Mouse (Mus musculus): ENCODE measurements around the gene Gpr34. TPM values are rescaled to one million over a fixed set of nuclear protein-coding genes. Genes with fewer than 3 reads are reported as not detected.

Gene Gpr34
- total and polyA plus RNA-seq, 3 experiments, result 0.38 to 0.60 TPM; not detected in 1

- no peaks in the 10 kb centered on the region for H3K27me3 ChIP-seq (ENCODE audit: insufficient read depth, low read length)
- DNase-seq (ENCODE audit: low spot score), result no peak
- TF ChIP-seq POLR2AphosphoS5 (IDR thresholded peaks at IDR 0.05; ENCODE audit: insufficient replicate concordance, low read depth, low read length) (no peak), GATA1 (IDR thresholded peaks at IDR 0.05; ENCODE audit: borderline replicate concordance, low read length) (no peak), CTCF (IDR thresholded peaks at IDR 0.05; ENCODE audit: low read depth, low read length) (no peak), GATA2 (IDR thresholded peaks at IDR 0.05; ENCODE audit: borderline replicate concordance, low read depth, low read length) (no peak), TAL1 (conservative IDR thresholded peaks at IDR 0.05; ENCODE audit: low read depth, low read length) (no peak)
- ATAC-seq (ENCODE audit: extremely low read depth, insufficient number of reproducible peaks, low FRiP score, poor library complexity, severe bottlenecking), result no peak
- no peaks in the 10 kb centered on the region for H3K36me3 ChIP-seq (replicated peaks)
- peaks cover 50% of the 10 kb centered on the region for H3K4me1 ChIP-seq (ENCODE audit: insufficient read depth, low read depth, low read length)
- no peaks in the 10 kb centered on the region for H3K9me3 ChIP-seq (replicated peaks)
- H3K4me3 ChIP-seq (ENCODE audit: low read depth, low read length), result no peak overlapping the region
Observed at GRCm38 (mm10) chrX:13659201-13659890, 27.5 kb downstream of the Gpr34 start.

DNA sequence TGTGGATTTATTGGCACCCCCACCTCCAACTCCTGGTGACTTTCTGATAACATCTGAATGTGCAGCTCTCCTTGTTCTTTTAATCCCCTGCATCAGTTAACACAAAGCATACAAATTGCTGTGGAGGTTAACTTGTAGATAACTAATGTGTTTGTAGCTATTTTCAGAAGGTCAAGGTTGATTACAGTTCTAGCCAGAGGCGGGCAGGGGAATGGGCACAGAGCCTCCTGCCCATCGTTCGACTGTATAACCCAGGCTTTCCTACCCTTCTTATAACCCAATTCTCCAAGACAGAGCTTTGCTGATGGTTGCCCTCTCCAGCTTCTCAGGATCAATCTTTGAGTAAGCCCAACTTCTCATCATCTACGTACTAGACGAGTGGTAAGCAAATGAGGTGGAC, 29.2 kb downstream of the Gpr34 start, which contains the start of gene Gpr82:
Gene Gpr82, plus strand, starts transcription at position 301 of the 400 bp plus-strand sequence.
- Histone ChIP-seq H3K27me3 (ENCODE audit: insufficient read depth, low read length) (no peaks in the 10 kb centered on the region), H3K36me3 (replicated peaks) (no peaks in the 10 kb centered on the region), H3K4me3 (ENCODE audit: low read depth, low read length) (no peak within 1 kb of the TSS), H3K4me1 (ENCODE audit: insufficient read depth, low read depth, low read length) (peaks cover 34% of the 10 kb centered on the region), H3K9me3 (replicated peaks) (no peaks in the 10 kb centered on the region)
- TF ChIP-seq POLR2AphosphoS5 (IDR thresholded peaks at IDR 0.05; ENCODE audit: insufficient replicate concordance, low read depth, low read length) (no peak), TAL1 (conservative IDR thresholded peaks at IDR 0.05; ENCODE audit: low read depth, low read length) (no peak), GATA2 (IDR thresholded peaks at IDR 0.05; ENCODE audit: borderline replicate concordance, low read depth, low read length) (no peak), GATA1 (IDR thresholded peaks at IDR 0.05; ENCODE audit: borderline replicate concordance, low read length) (no peak), CTCF (IDR thresholded peaks at IDR 0.05; ENCODE audit: low read depth, low read length) (no peak)
- ATAC-seq (ENCODE audit: extremely low read depth, insufficient number of reproducible peaks, low FRiP score, poor library complexity, severe bottlenecking) (no peak), DNase-seq (ENCODE audit: low spot score) (no peak)

DNA sequence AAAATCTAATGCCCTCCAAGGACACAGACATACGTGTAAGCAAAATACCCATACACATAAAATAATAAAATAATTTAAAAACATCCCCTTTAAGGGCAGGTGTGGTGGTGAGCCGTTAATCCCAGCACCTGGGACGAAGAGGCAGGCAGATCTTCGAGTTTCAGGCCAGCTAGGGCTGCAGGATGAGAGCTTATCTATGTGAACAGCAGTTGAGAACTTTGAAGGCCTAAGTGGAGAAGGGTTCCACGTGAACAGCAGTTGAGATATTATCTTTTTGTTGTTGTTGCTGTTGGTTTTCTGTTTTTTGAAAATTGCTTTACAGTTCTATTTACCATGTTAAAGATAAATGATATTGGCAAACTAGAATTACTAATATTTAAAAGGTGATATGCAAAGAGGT, 37.0 kb downstream of the Gpr34 start:
- Histone ChIP-seq H3K4me3 (ENCODE audit: low read depth, low read length) (no peak overlapping the region), H3K27me3 (ENCODE audit: insufficient read depth, low read length) (no peaks in the 10 kb centered on the region), H3K36me3 (replicated peaks) (no peaks in the 10 kb centered on the region), H3K9me3 (replicated peaks) (no peaks in the 10 kb centered on the region), H3K4me1 (ENCODE audit: insufficient read depth, low read depth, low read length) (peaks cover 17% of the 10 kb centered on the region)
- peak; percentile 70 for TF ChIP-seq TAL1 (conservative IDR thresholded peaks at IDR 0.05; ENCODE audit: low read depth, low read length)
- TF ChIP-seq CTCF (IDR thresholded peaks at IDR 0.05; ENCODE audit: low read depth, low read length), result no peak
- TF ChIP-seq POLR2AphosphoS5 (IDR thresholded peaks at IDR 0.05; ENCODE audit: insufficient replicate concordance, low read depth, low read length), result no peak
- TF ChIP-seq GATA2 (IDR thresholded peaks at IDR 0.05; ENCODE audit: borderline replicate concordance, low read depth, low read length), result no peak
- no peak for TF ChIP-seq GATA1 (IDR thresholded peaks at IDR 0.05; ENCODE audit: borderline replicate concordance, low read length)
- ATAC-seq (ENCODE audit: extremely low read depth, insufficient number of reproducible peaks, low FRiP score, poor library complexity, severe bottlenecking) (peak; percentile 95), DNase-seq (ENCODE audit: low spot score) (no peak)

DNA sequence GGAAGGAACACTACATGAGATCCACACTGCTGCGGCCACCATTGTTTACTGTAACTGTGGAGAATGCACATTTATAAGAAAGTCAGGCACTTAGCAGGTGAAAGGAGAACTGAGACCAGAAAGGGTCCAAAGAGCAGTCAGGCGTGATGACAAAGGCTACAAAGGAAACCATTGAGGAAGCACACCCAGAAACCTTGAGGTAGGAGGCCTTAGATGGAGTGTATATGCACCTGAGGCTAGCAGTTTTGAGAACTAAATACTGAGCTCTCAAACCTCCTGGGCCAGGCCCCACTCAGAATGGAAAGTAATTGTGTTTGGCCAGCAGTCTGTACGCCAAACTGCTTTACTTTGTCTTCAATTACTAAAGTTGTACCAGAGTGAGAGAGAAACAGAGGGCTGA, 38.5 kb downstream of the Gpr34 start:
- Histone ChIP-seq H3K4me1 (ENCODE audit: insufficient read depth, low read depth, low read length) (peaks cover 17% of the 10 kb centered on the region), H3K36me3 (replicated peaks) (no peaks in the 10 kb centered on the region), H3K27me3 (ENCODE audit: insufficient read depth, low read length) (no peaks in the 10 kb centered on the region), H3K9me3 (replicated peaks) (no peaks in the 10 kb centered on the region), H3K4me3 (ENCODE audit: low read depth, low read length) (no peak overlapping the region)
- DNase-seq (ENCODE audit: low spot score) (no peak), ATAC-seq (ENCODE audit: extremely low read depth, insufficient number of reproducible peaks, low FRiP score, poor library complexity, severe bottlenecking) (no peak)
- TF ChIP-seq POLR2AphosphoS5 (IDR thresholded peaks at IDR 0.05; ENCODE audit: insufficient replicate concordance, low read depth, low read length), result no peak
- no peak for TF ChIP-seq GATA1 (IDR thresholded peaks at IDR 0.05; ENCODE audit: borderline replicate concordance, low read length)
- no peak for TF ChIP-seq GATA2 (IDR thresholded peaks at IDR 0.05; ENCODE audit: borderline replicate concordance, low read depth, low read length)
- no peak for TF ChIP-seq CTCF (IDR thresholded peaks at IDR 0.05; ENCODE audit: low read depth, low read length)

- no peaks in the 10 kb centered on the region for H3K9me3 ChIP-seq (replicated peaks)
- H3K4me3 ChIP-seq (ENCODE audit: low read depth, low read length), result no peak overlapping the region
- H3K4me1 ChIP-seq (ENCODE audit: insufficient read depth, low read depth, low read length), result peaks cover 12% of the 10 kb centered on the region
- H3K36me3 ChIP-seq (replicated peaks), result no peaks in the 10 kb centered on the region
- H3K27me3 ChIP-seq (ENCODE audit: insufficient read depth, low read length), result no peaks in the 10 kb centered on the region
- ATAC-seq (ENCODE audit: extremely low read depth, insufficient number of reproducible peaks, low FRiP score, poor library complexity, severe bottlenecking) (no peak), DNase-seq (ENCODE audit: low spot score) (no peak)
- no peak for TF ChIP-seq POLR2AphosphoS5 (IDR thresholded peaks at IDR 0.05; ENCODE audit: insufficient replicate concordance, low read depth, low read length)
- TF ChIP-seq GATA2 (IDR thresholded peaks at IDR 0.05; ENCODE audit: borderline replicate concordance, low read depth, low read length), result no peak
Observed at GRCm38 (mm10) chrX:13673001-13673400, 41.1 kb downstream of the Gpr34 start.

DNA sequence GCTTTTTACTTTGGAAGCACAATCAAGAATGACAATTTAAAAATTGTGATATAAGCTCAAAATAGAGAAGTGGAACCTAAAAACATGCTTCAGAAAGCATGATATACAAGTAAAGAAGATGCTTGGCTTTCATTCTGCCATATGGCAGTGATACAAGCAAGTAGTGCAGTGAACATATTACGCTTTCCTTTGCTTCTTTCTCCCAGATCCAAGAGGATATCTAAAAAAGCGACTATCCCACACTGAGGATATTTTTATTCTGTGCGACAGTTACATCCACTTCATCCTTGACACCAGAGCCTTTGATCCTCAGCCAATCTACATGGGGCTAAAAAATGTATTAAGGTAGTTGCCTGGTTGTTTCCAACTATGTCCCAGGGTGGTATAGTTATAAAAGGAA, 49.9 kb downstream of the Gpr34 start:
- H3K4me1 ChIP-seq (ENCODE audit: insufficient read depth, low read depth, low read length), result no peaks in the 10 kb centered on the region; the same call in 1 of the 2 replicates
- TF ChIP-seq GATA2 (IDR thresholded peaks at IDR 0.05; ENCODE audit: borderline replicate concordance, low read depth, low read length) (no peak), TAL1 (conservative IDR thresholded peaks at IDR 0.05; ENCODE audit: low read depth, low read length) (no peak), GATA1 (IDR thresholded peaks at IDR 0.05; ENCODE audit: borderline replicate concordance, low read length) (no peak), POLR2AphosphoS5 (IDR thresholded peaks at IDR 0.05; ENCODE audit: insufficient replicate concordance, low read depth, low read length) (no peak), CTCF (IDR thresholded peaks at IDR 0.05; ENCODE audit: low read depth, low read length) (no peak)
- H3K36me3 ChIP-seq (replicated peaks), result no peaks in the 10 kb centered on the region
- H3K27me3 ChIP-seq (ENCODE audit: insufficient read depth, low read length), result no peaks in the 10 kb centered on the region
- H3K4me3 ChIP-seq (ENCODE audit: low read depth, low read length), result no peak overlapping the region
- H3K9me3 ChIP-seq (replicated peaks), result no peaks in the 10 kb centered on the region
- no peak for DNase-seq (ENCODE audit: low spot score)
- no peak for ATAC-seq (ENCODE audit: extremely low read depth, insufficient number of reproducible peaks, low FRiP score, poor library complexity, severe bottlenecking)

Data from G1E (cell line).